Mouse (Mus musculus): Measurements from ENCODE around the gene Frmd7. TPM values are rescaled to one million over a fixed set of nuclear protein-coding genes. Genes with fewer than 3 reads are reported as not detected.

Gene Frmd7
- polyA plus RNA-seq, 1 experiment from 2014 or later = 0.06 TPM

Other genes starting within 250 kb of the Frmd7 start
- 6.1 and 6.6 TPM in 2 replicates for gene Stk26, start 101.7 kb downstream of the Frmd7 start, polyA plus RNA-seq (2015; fragmentation: Nextera tagmentation; extraction: Ambion mirVana)
- 17.3 and 20.7 TPM in 2 replicates for gene Rap2c, start 75.3 kb upstream of the Frmd7 start, polyA plus RNA-seq (2015; fragmentation: Nextera tagmentation; extraction: Ambion mirVana)

Data from intestine, embryonic 15.5 days (tissue).